Mouse (Mus musculus): ENCODE measurements at regions not wholly inside any gene's neighbourhood (a gene's known extent, or its start where the extent isn't known, plus 50 kb on each side); places are given as distances from the start of the nearest gene placed in this dataset.
A peak's percentile ranks its signal among the peaks of the same experiment; 100 is the strongest.

- DNase-seq (ENCODE audit: low spot score in 2 of 2), result no peak
Measured at GRCm38 (mm10) chr13:119263561-119263960, 164.8 kb upstream of the Paip1 start.

GRCm38 (mm10) chr13:119267608-119268300 is 160.6 kb upstream of the Paip1 start:
- DNase-seq (ENCODE audit: low spot score in 2 of 2), result no peak

GRCm38 (mm10) chr13:119268301-119268675 is 160.1 kb upstream of the Paip1 start:
- DNase-seq (ENCODE audit: low spot score in 2 of 2), result no peak

DNA sequence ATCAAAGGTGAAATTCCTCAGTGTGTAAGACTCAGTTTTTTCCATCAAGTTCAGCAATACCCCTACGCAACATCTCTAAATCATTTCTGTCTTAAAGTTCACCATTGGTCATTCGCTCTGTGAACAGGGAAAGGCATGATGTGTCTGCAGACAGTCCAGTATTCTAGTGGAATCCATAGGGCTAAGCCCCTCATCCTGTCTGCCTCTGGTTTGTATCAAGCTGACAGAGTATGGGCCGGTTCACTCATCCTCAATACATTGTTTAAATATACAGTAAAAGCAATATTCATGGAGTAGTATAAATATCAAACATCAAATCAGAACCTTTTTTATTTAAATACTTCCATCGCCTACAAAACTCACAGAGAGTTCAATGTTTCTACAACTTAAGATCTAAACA is 152.9 kb upstream of the Paip1 start:
- no peak for DNase-seq (ENCODE audit: low spot score in 2 of 2)

GRCm38 (mm10) chr13:119277308-119277948 is 151.0 kb upstream of the Paip1 start:
- DNase-seq (ENCODE audit: low spot score in 2 of 2), result peak; percentile 4 to 12

DNA sequence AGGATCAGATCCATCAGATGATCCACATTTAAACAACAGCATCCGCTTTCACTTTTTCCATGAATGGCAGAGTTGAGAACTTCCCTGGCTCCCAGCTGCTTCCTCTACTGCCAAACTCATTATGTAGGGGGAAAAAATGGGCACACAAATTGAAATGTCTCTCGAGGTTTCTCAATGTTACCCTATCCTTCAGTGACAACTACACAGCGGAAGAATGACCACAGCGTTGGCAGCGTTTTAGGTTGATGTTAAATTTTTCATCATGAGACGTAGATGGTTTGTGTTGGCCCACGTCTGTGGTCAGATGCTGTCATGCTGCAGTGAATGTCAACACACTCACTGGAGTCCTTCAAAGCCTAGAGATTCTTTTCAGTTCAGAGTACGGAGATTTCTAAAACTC is 149.0 kb upstream of the Paip1 start:
- no peak for DNase-seq (ENCODE audit: low spot score in 2 of 2)

DNA sequence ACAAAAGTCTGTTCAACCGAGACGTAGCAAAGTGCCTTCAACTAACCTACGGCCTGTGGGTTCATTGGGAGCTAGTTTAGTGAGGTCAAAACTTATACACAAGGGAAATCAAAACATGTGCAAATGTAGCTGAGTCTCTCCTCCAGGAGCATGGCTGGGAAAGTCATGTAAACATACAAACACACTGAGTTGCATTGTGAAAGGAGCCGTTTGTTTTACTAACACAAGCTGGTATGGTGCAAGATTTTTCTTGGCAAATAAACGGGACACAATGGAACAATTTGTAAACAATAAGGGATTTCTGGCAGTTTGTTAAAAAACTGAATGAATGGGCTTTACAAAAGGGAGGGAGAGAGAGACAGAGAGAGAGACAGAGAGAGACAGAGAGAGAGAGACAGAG is 147.8 kb upstream of the Paip1 start:
- DNase-seq (ENCODE audit: low spot score in 2 of 2), result no peak

GRCm38 (mm10) chr13:119283448-119283847 is 145.0 kb upstream of the Paip1 start:
- DNase-seq (ENCODE audit: low spot score in 2 of 2), result peak; percentile 18 to 56

DNA sequence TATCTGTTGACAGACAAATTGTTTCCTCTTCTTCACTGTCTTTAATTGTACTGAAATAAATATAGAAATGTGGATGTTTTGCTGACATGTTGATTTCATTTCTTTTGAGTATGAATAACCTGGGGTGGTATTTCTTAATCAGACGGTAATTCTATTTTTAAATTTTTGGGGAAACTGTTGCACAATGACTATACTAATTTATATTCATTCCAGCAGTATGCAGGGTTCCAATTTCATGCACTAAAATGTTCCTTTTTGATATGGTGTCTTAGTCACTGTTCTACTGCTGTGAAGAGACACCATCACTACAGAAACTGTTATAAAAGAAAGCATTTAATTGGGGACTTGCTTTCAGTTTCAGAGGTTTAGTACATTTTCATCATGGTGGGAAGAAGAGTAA is 119.2 kb upstream of the Paip1 start:
- DNase-seq (ENCODE audit: low spot score in 2 of 2), result no peak

DNA sequence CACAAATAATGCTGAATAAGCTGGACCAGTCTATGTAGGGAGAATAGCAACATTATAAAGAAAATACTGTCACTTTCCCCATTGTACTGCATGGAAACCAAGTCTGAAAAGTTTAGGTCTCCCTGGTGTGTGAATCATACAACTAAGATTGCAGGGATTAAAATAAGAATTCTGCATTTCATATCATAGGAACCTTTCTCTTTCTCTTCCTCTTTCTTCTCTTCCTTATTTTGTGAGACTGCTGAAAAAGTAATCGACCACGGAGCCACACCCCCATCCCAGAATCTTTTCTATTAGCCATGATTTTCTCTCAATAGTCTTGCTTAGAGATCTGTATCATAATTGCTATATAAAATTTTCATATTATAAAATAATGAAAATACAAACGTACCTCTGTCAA is 118.4 kb upstream of the Paip1 start:
- no peak for DNase-seq (ENCODE audit: low spot score in 2 of 2)

GRCm38 (mm10) chr13:119314356-119314755 is 114.0 kb upstream of the Paip1 start:
- DNase-seq (ENCODE audit: low spot score in 2 of 2), result no peak

DNA sequence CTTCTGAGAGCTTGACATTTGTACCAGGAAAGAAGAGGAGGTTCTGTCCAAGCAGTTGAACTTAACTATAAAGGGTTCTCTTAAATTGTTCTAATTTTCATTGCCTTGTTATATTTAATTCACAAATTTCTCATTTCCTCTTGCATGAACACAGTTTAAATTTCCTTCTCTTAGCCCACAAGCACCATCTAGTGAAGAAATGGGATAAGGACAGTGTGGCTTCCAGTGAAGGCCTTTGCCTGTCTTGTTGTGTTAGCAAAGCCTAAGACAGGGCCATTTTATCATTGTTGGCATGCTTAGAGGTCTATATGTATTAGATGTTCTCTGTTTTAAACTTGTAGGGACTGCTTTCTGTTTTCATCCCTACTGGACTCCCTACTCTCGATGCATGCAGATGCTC is 110.0 kb upstream of the Paip1 start:
- DNase-seq (ENCODE audit: low spot score in 2 of 2), result no peak

- no peak for DNase-seq (ENCODE audit: low spot score in 2 of 2)
Measured at GRCm38 (mm10) chr13:119325510-119325909, 102.9 kb upstream of the Paip1 start.

DNA sequence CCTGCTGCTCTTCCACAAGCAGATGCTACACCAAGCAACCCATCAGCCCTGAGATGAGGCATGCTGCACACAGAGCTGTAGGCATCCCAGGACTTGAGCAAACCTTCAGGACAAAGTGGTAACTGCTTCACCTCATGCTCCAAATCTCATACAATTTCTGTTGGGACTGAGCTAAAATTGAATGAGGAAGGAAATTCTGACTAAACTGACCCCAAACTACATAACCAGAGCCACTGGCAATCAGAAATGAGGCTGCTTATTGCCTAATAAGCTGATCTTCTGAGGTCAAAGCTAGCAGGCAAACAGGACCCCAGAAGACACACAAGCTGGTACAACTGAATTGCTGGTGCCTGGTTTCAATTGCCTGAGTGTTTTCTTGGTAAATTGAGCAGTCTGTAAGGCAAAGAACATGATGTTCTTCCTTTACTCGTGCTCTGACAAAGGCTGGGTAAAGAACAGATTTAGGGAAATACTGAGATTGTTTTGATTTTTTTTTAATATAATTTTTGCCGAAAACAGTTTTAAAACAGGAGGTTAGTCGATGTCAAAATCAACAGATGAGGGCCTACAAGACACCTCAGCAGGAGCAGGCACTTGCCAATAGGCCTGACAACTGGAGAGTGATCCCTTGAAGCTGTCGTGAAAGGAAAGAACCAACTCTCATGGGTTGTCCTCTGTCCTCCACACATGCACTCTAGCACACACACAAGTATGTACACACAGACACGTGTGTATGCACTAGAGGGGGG is 101.3 kb upstream of the Paip1 start:
- no peak for DNase-seq (ENCODE audit: low spot score in 2 of 2)

DNA sequence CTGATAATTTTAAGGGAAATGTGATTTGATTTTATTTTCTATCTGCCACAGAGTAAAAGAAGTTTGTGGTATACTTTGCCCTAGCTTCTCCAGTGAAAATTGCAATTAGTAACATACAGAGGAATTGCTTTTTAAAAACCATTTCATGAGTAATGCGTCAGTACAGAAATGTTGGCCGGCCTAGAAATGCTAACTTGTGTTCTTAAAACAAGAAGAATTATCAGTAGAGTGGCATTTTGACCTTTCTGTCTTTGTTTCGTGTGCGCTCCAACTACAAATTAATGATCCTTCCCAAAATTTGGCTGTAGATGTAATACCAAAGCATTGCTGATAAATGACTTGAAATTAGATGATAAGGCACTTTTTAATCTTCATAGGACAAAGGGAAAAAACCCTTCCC is 99.7 kb upstream of the Paip1 start:
- DNase-seq (ENCODE audit: low spot score in 2 of 2), result no peak

GRCm38 (mm10) chr13:119331815-119332214 is 96.6 kb upstream of the Paip1 start:
- no peak for DNase-seq (ENCODE audit: low spot score in 2 of 2)

DNA sequence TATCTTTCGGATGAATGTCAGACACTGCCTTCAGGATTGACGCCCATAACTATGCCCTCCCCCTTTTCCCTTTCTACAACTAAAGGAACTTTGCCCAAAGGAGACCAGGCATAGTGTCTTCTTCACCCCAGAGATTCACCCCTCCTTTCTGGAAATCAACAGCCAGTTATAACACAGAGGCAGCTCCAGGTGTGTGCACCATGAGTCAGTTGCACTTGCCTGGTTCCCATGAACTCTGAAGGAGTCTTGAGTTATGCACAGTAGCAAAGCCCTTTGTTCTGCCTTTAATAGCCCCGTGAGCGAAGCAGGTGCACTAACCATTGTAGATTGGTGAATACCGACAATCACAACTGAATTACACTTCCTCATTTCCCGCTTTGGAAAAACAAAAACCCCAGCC is 94.5 kb upstream of the Paip1 start:
- DNase-seq (ENCODE audit: low spot score in 2 of 2), result no peak

DNA sequence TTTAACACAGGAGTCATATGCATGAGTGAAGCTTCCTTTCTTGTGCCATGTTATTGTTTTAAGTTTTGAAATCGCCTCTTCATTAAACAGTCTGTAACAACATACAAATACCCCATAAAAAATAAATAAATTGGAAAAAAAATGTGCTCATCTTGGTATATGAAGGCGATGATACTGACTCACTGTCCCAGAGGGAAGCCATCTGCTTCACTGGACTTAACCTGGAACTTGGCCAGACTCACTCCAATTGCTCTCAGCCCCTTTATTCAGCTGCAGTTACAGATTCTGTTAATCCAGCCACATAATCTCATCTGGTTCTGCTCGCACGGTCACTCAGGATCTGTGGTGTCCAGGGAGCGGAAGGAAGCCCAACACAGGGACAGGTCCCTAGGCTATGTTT is 90.5 kb upstream of the Paip1 start:
- no peak for DNase-seq (ENCODE audit: low spot score in 2 of 2)

- DNase-seq (ENCODE audit: low spot score in 2 of 2), result no peak
Measured at GRCm38 (mm10) chr13:119339016-119339415, 89.4 kb upstream of the Paip1 start.

DNA sequence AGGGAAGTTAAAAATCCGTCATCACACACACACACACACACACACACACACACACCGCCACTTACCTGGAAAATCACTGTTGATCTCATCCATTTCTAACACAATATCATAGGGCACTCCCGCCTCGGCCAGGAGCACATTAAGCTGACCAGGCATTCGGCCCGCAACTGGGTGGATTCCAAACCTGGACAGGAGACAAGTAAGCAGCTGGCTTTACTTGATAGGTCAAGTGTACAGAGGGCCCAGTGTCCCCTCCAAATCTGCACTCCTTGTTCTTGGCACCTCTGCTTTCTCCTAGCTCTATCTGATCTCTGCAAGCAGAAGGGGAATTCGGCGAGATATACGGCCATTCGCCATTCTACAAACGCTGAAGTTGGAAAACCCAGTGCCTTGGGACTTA is 88.6 kb upstream of the Paip1 start:
- no peak for DNase-seq (ENCODE audit: low spot score in 2 of 2)

GRCm38 (mm10) chr13:119341833-119342232 is 86.6 kb upstream of the Paip1 start:
- no peak for DNase-seq (ENCODE audit: low spot score in 2 of 2)

- no peak for DNase-seq (ENCODE audit: low spot score in 2 of 2)
Measured at GRCm38 (mm10) chr13:119342761-119343160, 85.6 kb upstream of the Paip1 start.

DNA sequence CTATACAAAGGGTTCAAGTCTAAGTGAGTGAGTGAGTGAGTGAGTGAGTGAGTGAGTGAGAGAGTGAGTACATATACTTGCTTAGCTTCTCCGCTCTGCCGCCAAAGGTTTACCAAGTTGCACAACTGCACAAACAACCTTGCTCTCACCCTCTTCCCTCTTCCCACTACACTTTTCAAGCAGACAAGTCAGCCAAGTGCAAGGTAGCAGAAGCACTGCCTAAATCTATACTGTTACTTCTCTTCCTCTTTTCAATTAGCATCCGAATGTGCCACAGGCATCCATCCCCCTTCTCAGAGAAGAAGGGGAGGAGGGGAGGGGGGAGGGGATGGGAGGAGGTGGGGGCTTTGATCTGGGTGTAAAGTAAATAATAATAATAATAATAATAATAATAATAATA is 80.4 kb upstream of the Paip1 start:
- no peak for DNase-seq (ENCODE audit: low spot score in 2 of 2)

All from layer of hippocampus, adult 8-10 months (tissue).